Mouse (Mus musculus): ENCODE data around the gene Prn. TPM values are rescaled to one million over a fixed set of nuclear protein-coding genes. Genes with fewer than 3 reads are reported as not detected.

The Prn gene
- not detected for total RNA-seq (2023)

GRCm38 (mm10) chr2:131909683-131910572 lies at the start of gene Prn, which contains the start of gene Prnp:
Gene Prn, plus strand, starts transcription at chr2:131909957.
Gene Prnp, plus strand, starts transcription at chr2:131909928.

GRCm38 (mm10) chr2:131950598-131951095 lies 40.9 kb downstream of the Prn start, which contains the start of gene Prnd:
Gene Prnd, plus strand, starts transcription at chr2:131950861.

Other genes starting within 250 kb of the Prn start
- not detected for gene Erv3, start 50.2 kb upstream of the Prn start, total RNA-seq (2023)
- 4.8 TPM for gene Prnp, start within 50 bp of the Prn start, total RNA-seq (2023)
- gene Prnd, start 40.9 kb downstream of the Prn start, total RNA-seq (2023), result not detected
- 187 TPM for gene Rassf2, start 120.3 kb downstream of the Prn start, total RNA-seq (2023)
- 34.1 TPM for gene Slc23a2, start 235.2 kb downstream of the Prn start, total RNA-seq (2023)